Mouse (Mus musculus) olfactory bulb, adult 2 months (tissue): ENCODE results near the gene Med13l. TPM values are rescaled to one million over a fixed set of nuclear protein-coding genes. Genes with fewer than 3 reads are reported as not detected.
A peak's percentile ranks its signal among the peaks of the same experiment; 100 is the strongest.

Source experiments
- H3K27ac ChIP-seq: fragments of 200-500 bp; 2 replicates; pipeline ENCODE4 v1.5.1; 2012; ENCODE audit warnings: low read depth, low read length; ENCODE audit not compliant: insufficient read depth
- H3K4me1 ChIP-seq: fragments of 200-500 bp; 2 replicates; pipeline ENCODE4 v1.6.1; 2012; ENCODE audit warnings: low read length; ENCODE audit not compliant: control insufficient read depth, insufficient read depth
- H3K4me3 ChIP-seq: fragments of 200-500 bp; 2 replicates; pipeline ENCODE4 v1.5.1; 2012; ENCODE audit warnings: mild to moderate bottlenecking, low read depth, low read length, moderate library complexity; ENCODE audit not compliant: insufficient read depth
- CTCF ChIP-seq: fragments of 200-500 bp; IDR thresholded peaks from 2 replicates; pipeline ENCODE4 v1.5.1; 2012; ENCODE audit warnings: low read depth, mild to moderate bottlenecking, low read length, moderate library complexity; ENCODE audit not compliant: insufficient read depth
- POLR2A ChIP-seq: fragments of 200-500 bp; IDR thresholded peaks from 2 replicates; pipeline ENCODE4 v1.6.1; 2012; ENCODE audit warnings: mild to moderate bottlenecking, low read depth, low read length, moderate library complexity; ENCODE audit not compliant: insufficient read depth
- WGBS: fragments of 180-500 bp; shearing (Covaris S2); methylation state at CpG from one replicate; pipeline ENCODE4 v1.1.7; 2018; 5-methylcytosine and 5-hydroxymethylcytosine counted together
- polyA plus RNA-seq: library from polyadenylated mRNA; stranded (reverse); fragments of >200 nt; gene quantifications from 2 replicates; pipeline ENCODE4 v1.2.4, GENCODE M21; 2012; ENCODE audit warnings: low replicate concordance; ENCODE audit not compliant: missing spikeins, insufficient read depth, insufficient read length

Med13l gene
- polyA plus RNA-seq, 1 experiment = not detected

DNA sequence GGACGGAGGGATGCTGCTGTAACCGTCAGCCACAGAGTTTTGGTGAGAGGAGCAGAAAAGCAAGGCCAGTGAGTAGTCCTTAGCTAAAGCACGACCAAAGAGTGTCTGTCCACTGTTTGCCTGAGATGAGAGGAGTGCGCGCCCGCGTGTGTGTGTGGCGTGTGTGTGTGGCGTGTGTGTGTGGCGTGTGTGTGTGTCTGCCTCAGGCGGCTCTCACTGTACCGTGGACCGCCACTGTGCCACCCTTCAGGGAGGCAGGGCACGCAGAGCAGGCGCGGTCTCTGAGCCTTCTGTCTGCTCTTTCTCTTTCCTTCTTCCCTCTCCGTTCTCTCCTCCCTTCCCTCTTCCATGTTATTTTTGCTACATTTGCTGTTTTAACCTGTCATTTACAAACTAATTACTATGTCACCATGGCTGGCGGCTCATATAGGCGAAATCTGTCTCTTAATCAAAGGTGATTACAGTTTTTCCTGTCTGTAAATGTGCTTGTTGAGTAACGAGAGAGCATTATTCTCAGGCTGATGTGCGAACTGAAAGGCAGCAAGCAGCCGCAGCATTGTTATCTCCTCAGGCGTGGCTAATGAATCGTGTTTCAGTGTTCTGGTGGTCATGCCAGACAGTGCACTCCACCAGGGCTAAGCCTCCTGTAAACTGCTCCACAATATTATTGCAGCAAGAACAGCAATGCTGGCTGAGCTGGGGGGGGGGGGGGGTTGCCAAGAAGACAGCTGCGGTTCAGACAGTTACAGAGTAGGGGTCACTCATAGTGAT lies 106.1 kb downstream of the Med13l start:
- TF ChIP-seq POLR2A = no peak
- no peak for TF ChIP-seq CTCF
- WGBS = 22% methylated on average over 25 of the region's 25 CpGs
- Histone ChIP-seq H3K27ac (peak overlapping the region; percentile 45), H3K4me1 (peaks cover 32% of the 10 kb centered on the region), H3K4me3 (peak overlapping the region; percentile 9; the same call in 1 of the 2 replicates)

- Histone ChIP-seq H3K4me3 (no peak overlapping the region), H3K27ac (no peak overlapping the region), H3K4me1 (peaks cover 33% of the 10 kb centered on the region)
- no peak for TF ChIP-seq CTCF
- TF ChIP-seq POLR2A = no peak
- 75% methylated on average over 7 of the region's 7 CpGs for WGBS
Measured at GRCm38 (mm10) chr5:118667863-118668262, 107.4 kb downstream of the Med13l start.

GRCm38 (mm10) chr5:118668931-118669330 lies 108.5 kb downstream of the Med13l start:
- no peak overlapping the region for H3K4me3 ChIP-seq
- no peak for TF ChIP-seq POLR2A
- no peak for TF ChIP-seq CTCF
- 25% methylated on average over 2 of the region's 2 CpGs for WGBS
- H3K27ac ChIP-seq = no peak overlapping the region
- H3K4me1 ChIP-seq = peaks cover 34% of the 10 kb centered on the region

DNA sequence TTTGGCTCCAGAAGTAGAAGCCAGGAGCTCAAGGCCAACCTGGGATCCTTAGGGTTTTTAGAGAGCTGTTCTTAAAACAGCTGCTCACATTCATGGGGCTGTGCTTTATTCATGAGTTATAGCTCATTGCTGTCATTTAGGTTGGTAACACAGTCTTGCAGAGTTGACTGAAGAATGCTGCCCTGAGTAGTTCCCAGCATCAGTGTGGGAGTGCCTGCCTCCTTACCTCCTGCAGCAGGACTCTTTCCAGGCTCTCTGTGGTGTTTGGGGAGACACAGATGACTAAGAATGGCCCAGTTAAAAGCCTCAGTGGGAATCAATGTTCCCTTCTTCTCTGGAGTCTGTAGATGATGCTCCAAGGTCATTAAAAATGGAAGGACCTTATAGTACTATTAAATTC lies 111.6 kb downstream of the Med13l start:
- peaks cover 32% of the 10 kb centered on the region for H3K4me1 ChIP-seq
- no peak for TF ChIP-seq CTCF
- TF ChIP-seq POLR2A = no peak

GRCm38 (mm10) chr5:118673859-118674258 lies 113.4 kb downstream of the Med13l start:
- WGBS = 28% methylated on average over 5 of the region's 5 CpGs
- TF ChIP-seq CTCF = no peak
- no peak for TF ChIP-seq POLR2A
- H3K27ac ChIP-seq = no peak overlapping the region
- H3K4me1 ChIP-seq = peaks cover 39% of the 10 kb centered on the region
- H3K4me3 ChIP-seq = no peak overlapping the region

More for the DNA sequence above, 111.6 kb downstream of the Med13l start:
- Histone ChIP-seq H3K27ac (no peak overlapping the region), H3K4me3 (no peak overlapping the region)

- TF ChIP-seq CTCF (no peak), POLR2A (no peak)
- H3K27ac ChIP-seq = no peak overlapping the region; the same call in 1 of the 2 replicates
- peaks cover 37% of the 10 kb centered on the region for H3K4me1 ChIP-seq
- 25% methylated on average over 3 of the region's 3 CpGs for WGBS
- no peak overlapping the region for H3K4me3 ChIP-seq
Measured at GRCm38 (mm10) chr5:118674321-118674720, 113.8 kb downstream of the Med13l start.

DNA sequence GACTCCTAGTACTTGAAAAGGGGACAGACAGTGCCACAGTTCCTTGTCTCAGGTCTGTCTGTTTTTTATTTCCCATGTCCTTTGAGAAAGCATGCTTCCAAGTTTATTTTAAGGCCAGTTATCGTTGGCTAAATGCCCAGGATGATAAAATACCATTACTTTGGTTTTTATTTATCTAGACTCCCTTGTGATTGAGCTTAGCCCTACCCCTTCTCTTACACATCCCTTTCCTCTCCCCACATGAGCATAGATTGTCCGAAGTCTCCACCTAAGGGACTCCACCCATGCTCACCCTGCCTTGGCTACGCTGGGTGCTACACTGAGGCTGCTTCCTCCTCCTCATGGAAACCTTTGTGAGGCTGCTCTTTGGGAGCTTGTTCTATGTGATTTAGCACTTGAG lies 115.2 kb downstream of the Med13l start:
- no peak for TF ChIP-seq POLR2A
- no peak for TF ChIP-seq CTCF
- WGBS = 53% methylated on average over 3 of the region's 3 CpGs
- H3K27ac ChIP-seq = no peak overlapping the region

GRCm38 (mm10) chr5:118676151-118676918 lies 115.9 kb downstream of the Med13l start:
- no peak overlapping the region for H3K27ac ChIP-seq
- no peak for TF ChIP-seq POLR2A
- TF ChIP-seq CTCF = no peak
- no peak overlapping the region for H3K4me3 ChIP-seq
- H3K4me1 ChIP-seq = peaks cover 35% of the 10 kb centered on the region
- WGBS = 59% methylated on average over 8 of the region's 8 CpGs

More for the DNA sequence above, 115.2 kb downstream of the Med13l start:
- Histone ChIP-seq H3K4me3 (no peak overlapping the region), H3K4me1 (peaks cover 35% of the 10 kb centered on the region)

DNA sequence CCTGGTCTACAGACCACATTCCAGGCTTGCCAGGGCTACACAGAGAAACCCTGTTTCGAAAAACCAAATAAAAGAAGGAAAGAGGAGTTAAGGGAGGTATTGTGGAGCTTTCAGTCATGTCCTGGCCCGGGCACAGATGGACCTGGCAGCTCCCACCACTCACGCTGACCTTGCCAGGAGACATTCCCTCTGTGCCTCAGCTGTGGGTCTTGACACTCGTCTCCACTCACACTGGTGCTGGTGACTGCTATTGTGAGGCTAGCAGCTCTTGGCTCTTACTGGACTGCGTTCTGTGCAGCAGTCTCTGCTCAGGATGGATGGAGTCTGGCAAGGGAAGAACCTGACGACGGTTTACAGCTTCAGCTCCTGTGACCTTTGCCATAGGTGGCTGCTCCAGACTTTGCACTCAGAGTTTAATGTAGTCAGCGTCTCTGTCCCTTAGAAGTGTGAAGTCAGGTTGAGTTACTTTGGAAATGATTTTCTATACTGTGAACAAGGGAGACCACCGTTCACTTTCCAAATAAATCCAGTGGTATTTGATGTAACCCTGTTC lies 118.9 kb downstream of the Med13l start:
- Histone ChIP-seq H3K4me3 (no peak overlapping the region), H3K27ac (no peak overlapping the region)
- 61% methylated on average over 9 of the region's 9 CpGs for WGBS

More for the DNA sequence above, 118.9 kb downstream of the Med13l start:
- TF ChIP-seq CTCF (no peak), POLR2A (no peak)
- peaks cover 24% of the 10 kb centered on the region for H3K4me1 ChIP-seq
